Mouse (Mus musculus) liver, adult 2 months (tissue): Measurements from ENCODE around the gene Fam71f2.

ENCODE experiments used
- CTCF ChIP-seq: fragments of 200-500 bp; IDR thresholded peaks from 2 replicates; pipeline ENCODE4 v1.5.1; 2011; ENCODE audit warnings: low read depth, low read length, control low read depth
- POLR2A ChIP-seq: fragments of 200-500 bp; IDR thresholded peaks from 2 replicates; pipeline ENCODE4 v1.6.1; 2011; ENCODE audit warnings: low read length, control low read depth; ENCODE audit not compliant: insufficient read depth; ENCODE audit errors: extremely low read depth

- no peak for TF ChIP-seq POLR2A
- TF ChIP-seq CTCF: no peak
Measured at GRCm38 (mm10) chr6:29263650-29264455, 15.5 kb upstream of the Fam71f2 start.
